Mouse (Mus musculus): ENCODE measurements around the gene Prl5a1.

Gene Prl5a1

DNA sequence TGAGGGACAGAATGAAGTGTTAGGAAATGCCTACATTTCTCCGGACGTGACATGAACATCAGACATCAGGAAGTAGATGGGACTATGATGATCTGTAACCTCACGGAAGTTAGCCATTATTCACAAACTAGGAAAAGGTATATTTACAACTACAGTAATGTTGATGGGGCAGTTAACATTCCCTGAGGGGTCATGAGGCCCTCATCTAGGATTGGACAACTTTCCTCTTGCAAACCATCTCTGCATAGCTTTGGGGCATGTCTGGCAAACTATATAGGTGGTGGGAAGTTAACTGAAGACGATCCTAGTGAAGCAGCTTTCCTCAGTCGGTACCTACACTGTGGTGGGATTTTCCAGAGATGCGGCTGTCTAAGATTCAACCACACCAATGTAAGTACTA, at the start of gene Prl5a1:
Gene Prl5a1 (plus strand): TSS at position 301 of the 400 bp plus-strand sequence.
- DNase-seq: no peak

GRCm38 (mm10) chr13:28096161-28096560, 46.1 kb upstream of the Prl5a1 start:
- DNase-seq: no peak

DNA sequence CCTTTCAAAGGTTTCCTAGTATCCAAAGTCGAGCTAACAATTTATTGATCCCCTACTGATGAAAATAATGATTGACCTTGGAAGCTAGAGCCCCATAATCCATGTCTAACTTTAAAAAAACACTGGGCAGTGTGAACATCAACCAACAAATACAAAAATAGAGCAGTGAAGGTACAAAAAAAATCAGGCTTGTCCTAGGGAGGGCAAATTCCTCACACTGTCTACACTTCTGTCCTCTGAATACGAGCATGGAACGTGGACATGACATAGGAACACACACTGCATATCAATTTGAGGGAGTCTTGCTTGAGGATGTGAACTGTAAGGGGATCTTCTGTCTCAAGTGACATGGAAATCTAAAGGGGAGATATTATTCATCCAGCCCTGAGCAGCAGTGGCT, 33.7 kb upstream of the Prl5a1 start:
- DNase-seq: no peak

- DNase-seq: no peak
These were observed 9.5 kb upstream of the Prl5a1 start for GRCm38 (mm10) chr13:28132781-28133180.

GRCm38 (mm10) chr13:28135790-28136189, 6.5 kb upstream of the Prl5a1 start:
- DNase-seq: no peak

Measured in kidney, adult 8-10 months (tissue).